Mouse (Mus musculus) liver, adult 2 months (tissue): Measurements from ENCODE around the gene Mt2. TPM values are rescaled to one million over a fixed set of nuclear protein-coding genes. Genes with fewer than 3 reads are reported as not detected.

ENCODE experiments used
- DNase-seq: peaks from one replicate; pipeline ENCODE4 v3.0.0-alpha.2; 2011; ENCODE audit warnings: low read depth, low spot score; ENCODE audit errors: extremely low read depth
- H3K27ac ChIP-seq: fragments of 200-500 bp; replicated peaks from 2 replicates; pipeline ENCODE4 v1.5.1; 2012; ENCODE audit warnings: low read depth, mild to moderate bottlenecking, control low read depth, inconsistent platforms, low read length; ENCODE audit not compliant: insufficient read depth
- H3K27me3 ChIP-seq: fragments of 200-500 bp; 2 replicates; pipeline ENCODE4 v1.6.1; 2012; ENCODE audit warnings: mild to moderate bottlenecking, moderate library complexity, low read length, inconsistent platforms; ENCODE audit not compliant: control insufficient read depth, insufficient read depth
- H3K36me3 ChIP-seq: fragments of 200-500 bp; 2 replicates; pipeline ENCODE4 v1.6.1; 2012; ENCODE audit warnings: low read length, inconsistent platforms; ENCODE audit not compliant: control insufficient read depth, insufficient read depth
- H3K4me1 ChIP-seq: fragments of 200-500 bp; 2 replicates; pipeline ENCODE4 v1.6.1; 2011; ENCODE audit warnings: low read length; ENCODE audit not compliant: control insufficient read depth, insufficient read depth
- H3K4me3 ChIP-seq: fragments of 200-500 bp; 2 replicates; pipeline ENCODE4 v1.5.1; 2011; ENCODE audit warnings: low read depth, mild to moderate bottlenecking, control low read depth, low read length, moderate library complexity; ENCODE audit not compliant: insufficient read depth
- H3K79me2 ChIP-seq: fragments of 200-500 bp; 2 replicates; pipeline ENCODE4 v1.6.1; 2012; ENCODE audit warnings: inconsistent platforms, mild to moderate bottlenecking, low read length, moderate library complexity; ENCODE audit not compliant: control insufficient read depth, insufficient read depth
- H3K9ac ChIP-seq: fragments of 200-500 bp; 2 replicates; pipeline ENCODE4 v1.6.1; 2012; ENCODE audit warnings: low read depth, mild to moderate bottlenecking, control low read depth, inconsistent platforms, low read length
- CTCF ChIP-seq: fragments of 200-500 bp; IDR thresholded peaks from 2 replicates; pipeline ENCODE4 v1.5.1; 2011; ENCODE audit warnings: low read depth, low read length, control low read depth
- POLR2A ChIP-seq: fragments of 200-500 bp; IDR thresholded peaks from 2 replicates; pipeline ENCODE4 v1.6.1; 2011; ENCODE audit warnings: low read length, control low read depth; ENCODE audit not compliant: insufficient read depth; ENCODE audit errors: extremely low read depth
- WGBS: fragments of 180-500 bp; shearing (Covaris S2); methylation state at CpG from one replicate; pipeline ENCODE4 v1.1.7; 2018; 5-methylcytosine and 5-hydroxymethylcytosine counted together
- polyA plus RNA-seq: library from polyadenylated mRNA; depleted of rRNA; stranded (reverse); fragments of >200 nt; gene quantifications from 2 replicates; pipeline ENCODE4 v1.2.3, GENCODE M21; 2012
- total RNA-seq: library from RNA; depleted of rRNA; stranded (reverse); fragments of >200 nt; gene quantifications from 2 replicates; pipeline ENCODE4 v1.2.3, GENCODE M21; 2014

The Mt2 gene
- total and polyA plus RNA-seq, 2 experiments, result 9.4 to 120 TPM

DNA sequence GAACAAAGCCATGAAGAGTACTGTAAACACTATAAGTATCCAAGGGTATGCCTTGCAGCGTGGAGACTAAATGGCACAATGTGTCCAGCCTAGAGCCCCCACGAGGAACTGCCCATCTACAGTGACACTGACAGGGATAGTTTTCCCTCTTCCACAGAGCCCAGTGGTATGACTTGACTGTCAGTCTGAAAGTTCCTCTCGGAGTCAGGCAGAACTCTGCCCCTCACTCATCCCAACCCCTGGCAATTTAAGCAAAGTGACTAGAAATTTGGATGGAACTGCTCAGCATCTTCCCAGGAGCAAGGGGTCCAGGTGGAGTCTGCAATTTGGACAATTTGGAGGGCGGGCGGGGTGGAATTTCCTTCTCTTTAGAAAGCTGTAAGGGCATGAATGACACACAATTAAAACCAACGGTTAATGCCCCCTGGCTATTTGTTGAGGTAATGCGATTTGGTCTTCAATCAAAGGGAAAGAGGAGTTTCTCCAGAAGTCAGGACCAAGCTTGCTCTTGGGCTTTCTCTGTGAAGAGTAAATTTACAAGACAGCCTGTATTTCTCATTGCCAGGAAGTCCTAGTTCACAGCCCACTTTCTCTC is 2.3 kb downstream of the Mt2 start:
- TF ChIP-seq POLR2A (no peak), CTCF (no peak)
- Histone ChIP-seq H3K9ac (no peak overlapping the region), H3K79me2 (no peaks in the 10 kb centered on the region), H3K27ac (no peak overlapping the region), H3K4me3 (no peak overlapping the region), H3K36me3 (no peaks in the 10 kb centered on the region), H3K4me1 (peaks cover 12% of the 10 kb centered on the region), H3K27me3 (no peaks in the 10 kb centered on the region)
- 55% methylated on average over 7 of the region's 7 CpGs for WGBS
- DNase-seq, result no peak

DNA sequence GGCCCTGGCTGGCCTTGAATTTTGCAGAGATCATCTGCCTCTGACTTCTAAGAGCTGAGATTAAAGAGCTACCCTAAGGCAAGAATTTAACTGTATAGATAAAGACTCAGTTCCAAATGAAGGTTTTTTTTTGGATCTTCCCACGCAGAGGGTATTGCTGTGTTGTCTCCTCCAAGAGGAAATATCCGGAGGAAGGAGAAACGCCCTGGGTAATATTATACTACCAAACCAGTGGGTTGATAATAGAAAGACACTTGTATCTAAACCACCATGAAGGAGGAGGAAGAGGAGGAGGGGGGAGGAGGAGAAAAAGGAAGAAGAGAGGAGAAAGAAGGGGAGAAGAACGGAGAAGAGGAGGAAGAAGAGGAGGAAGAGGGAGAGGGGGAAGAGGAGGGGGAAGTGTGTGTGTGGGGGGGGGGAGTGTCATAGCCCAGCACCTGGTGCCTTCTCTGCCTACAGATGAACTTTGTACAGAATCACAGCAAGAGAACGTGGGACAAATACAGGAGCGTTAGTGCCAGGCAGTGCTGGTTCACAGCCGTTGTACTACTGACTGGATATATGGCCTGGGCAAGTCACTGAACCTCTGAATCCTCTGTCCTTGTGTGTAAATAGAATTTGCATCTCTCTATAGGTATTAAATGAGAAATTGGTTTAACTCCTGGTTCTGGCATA is 5.4 kb downstream of the Mt2 start:
- no peaks in the 10 kb centered on the region for H3K36me3 ChIP-seq
- no peak for DNase-seq
- 56% methylated on average over 7 of the region's 7 CpGs for WGBS
- no peak overlapping the region for H3K27ac ChIP-seq
- no peaks in the 10 kb centered on the region for H3K79me2 ChIP-seq
- H3K4me1 ChIP-seq, result peaks cover 11% of the 10 kb centered on the region
- H3K27me3 ChIP-seq, result no peaks in the 10 kb centered on the region
- H3K9ac ChIP-seq, result no peak overlapping the region
- H3K4me3 ChIP-seq, result no peak overlapping the region
- no peak for TF ChIP-seq CTCF

- Histone ChIP-seq H3K79me2 (no peaks in the 10 kb centered on the region), H3K27me3 (no peaks in the 10 kb centered on the region), H3K36me3 (no peaks in the 10 kb centered on the region), H3K4me1 (peaks cover 11% of the 10 kb centered on the region), H3K4me3 (peak within 1 kb of the TSS; percentile 51), H3K27ac (peak within 1 kb of the TSS; percentile 70), H3K9ac (peak within 1 kb of the TSS; percentile 75)
- peak; percentile 77 for TF ChIP-seq POLR2A
- TF ChIP-seq CTCF, result no peak
- peak; percentile 85 for DNase-seq
- WGBS, result under 1% methylated on average over 50 of the region's 50 CpGs
Observed at GRCm38 (mm10) chr8:94178857-94179712, 6.6 kb downstream of the Mt2 start, which contains the start of gene Mt1. Gene Mt1 (plus strand): TSS chr8:94179082.

DNA sequence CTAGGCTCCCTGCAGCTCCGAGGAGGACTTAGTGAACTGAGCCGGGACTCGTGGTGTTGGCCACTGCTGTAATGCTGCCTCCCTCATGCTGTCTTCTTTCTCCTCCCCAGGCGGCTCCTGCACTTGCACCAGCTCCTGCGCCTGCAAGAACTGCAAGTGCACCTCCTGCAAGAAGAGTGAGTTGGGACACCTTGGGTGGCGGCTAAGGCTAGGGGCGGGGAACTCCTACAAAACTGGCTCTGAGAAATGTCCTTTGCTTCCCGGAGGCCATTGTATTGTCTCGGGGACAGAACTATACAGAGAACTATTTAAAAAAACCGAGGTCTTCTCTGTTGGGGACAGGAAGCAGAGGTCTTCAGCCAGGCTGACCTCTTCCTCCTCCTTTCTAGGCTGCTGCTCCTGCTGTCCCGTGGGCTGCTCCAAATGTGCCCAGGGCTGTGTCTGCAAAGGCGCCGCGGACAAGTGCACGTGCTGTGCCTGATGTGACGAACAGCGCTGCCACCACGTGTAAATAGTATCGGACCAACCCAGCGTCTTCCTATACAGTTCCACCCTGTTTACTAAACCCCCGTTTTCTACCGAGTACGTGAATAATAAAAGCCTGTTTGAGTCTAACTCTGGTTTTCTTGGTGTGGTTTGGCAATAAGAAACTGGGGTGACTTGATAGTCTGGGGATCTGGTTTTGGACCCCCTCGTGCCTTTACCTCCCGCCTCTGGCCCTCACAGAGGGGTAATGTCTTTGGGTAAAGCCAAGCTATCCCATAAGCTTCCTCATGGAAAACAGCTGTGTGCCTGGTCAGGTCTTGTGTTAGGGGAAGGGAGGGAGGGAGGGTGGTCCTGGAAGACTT is 7.5 kb downstream of the Mt2 start:
- H3K79me2 ChIP-seq, result no peaks in the 10 kb centered on the region
- peaks cover 11% of the 10 kb centered on the region for H3K4me1 ChIP-seq
- peak overlapping the region; percentile 70 for H3K27ac ChIP-seq
- WGBS, result 4% methylated on average over 25 of the region's 25 CpGs
- no peaks in the 10 kb centered on the region for H3K36me3 ChIP-seq
- TF ChIP-seq CTCF, result no peak
- no peak for TF ChIP-seq POLR2A
- H3K4me3 ChIP-seq, result peak overlapping the region; percentile 51
- DNase-seq, result peak; percentile 9
- peak overlapping the region; percentile 75 for H3K9ac ChIP-seq
- no peaks in the 10 kb centered on the region for H3K27me3 ChIP-seq

GRCm38 (mm10) chr8:94180561-94180908 is 8.1 kb downstream of the Mt2 start:
- WGBS, result 88% methylated on average over 1 of the region's 1 CpGs
- TF ChIP-seq CTCF (no peak), POLR2A (no peak)
- no peak for DNase-seq
- H3K27me3 ChIP-seq, result no peaks in the 10 kb centered on the region
- no peak overlapping the region for H3K27ac ChIP-seq
- H3K36me3 ChIP-seq, result no peaks in the 10 kb centered on the region
- H3K4me3 ChIP-seq, result peak overlapping the region; percentile 51; the same call in 1 of the 2 replicates
- no peaks in the 10 kb centered on the region for H3K79me2 ChIP-seq
- no peak overlapping the region for H3K9ac ChIP-seq
- peaks cover 11% of the 10 kb centered on the region for H3K4me1 ChIP-seq
